Mouse (Mus musculus): Measurements from ENCODE around the gene Nmrk1.
A peak's percentile ranks its signal among the peaks of the same experiment; 100 is the strongest.
"Not testable (repeated sequence)": the region's sequence is repeated elsewhere in the genome, so short reads cannot be mapped to it uniquely, and the experiment has no call there.

Gene Nmrk1

DNA sequence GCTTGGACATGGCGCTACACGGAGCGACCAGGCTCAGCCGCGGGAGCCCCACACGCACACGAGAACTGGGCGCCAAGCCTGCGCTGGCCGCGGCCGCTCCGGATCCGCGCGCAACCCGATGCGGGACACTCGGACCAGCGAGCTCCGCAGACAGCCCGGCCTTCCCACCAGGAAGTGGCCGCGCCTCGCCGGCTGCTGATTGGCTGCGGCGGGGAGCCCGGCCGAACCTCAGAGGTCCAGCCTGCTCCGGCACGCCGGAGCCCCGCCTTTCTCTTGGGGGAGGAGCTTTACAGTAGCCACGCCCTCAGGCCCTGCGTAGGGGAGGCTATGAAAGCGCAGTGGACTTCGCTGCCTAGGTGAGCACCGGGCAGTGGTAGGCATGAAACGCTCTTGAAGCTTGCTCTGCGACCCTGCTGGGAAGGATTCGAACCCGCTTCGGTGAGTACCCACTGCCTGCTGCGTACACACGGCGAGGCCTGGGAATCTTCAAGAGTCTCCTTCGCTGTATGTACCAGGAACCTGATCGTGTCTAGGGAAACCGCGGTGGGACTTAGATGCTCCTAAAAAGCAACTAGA lies at the start of gene Nmrk1, which contains the start of gene Ostf1:
Gene Nmrk1, plus strand, starts transcription at position 307 of the 576 bp plus-strand sequence.
Gene Ostf1, minus strand, starts transcription at position 180 of the 576 bp plus-strand sequence.
- peak; percentile 86 for DNase-seq (ENCODE audit: low spot score)

DNA sequence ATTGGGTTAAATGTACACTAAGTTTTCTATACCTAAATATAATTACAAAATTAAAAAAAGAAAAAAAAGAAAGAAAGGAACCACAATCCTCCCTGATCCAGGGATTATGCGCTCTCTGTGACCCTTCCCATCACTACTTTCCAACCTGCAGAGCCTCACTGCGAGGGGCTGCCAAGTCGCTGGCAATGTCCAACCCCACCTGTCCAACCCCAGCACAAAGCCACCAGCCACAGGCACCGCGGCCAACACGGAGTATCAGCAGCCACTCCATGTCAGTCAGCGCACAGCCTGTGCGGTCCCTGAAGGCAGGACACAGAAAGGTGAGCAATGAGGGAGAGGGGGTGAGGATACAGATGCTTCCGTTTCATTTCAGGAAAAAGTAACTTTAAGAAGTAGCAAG lies 49.5 kb upstream of the Nmrk1 start:
- DNase-seq (ENCODE audit: low spot score): no peak

DNA sequence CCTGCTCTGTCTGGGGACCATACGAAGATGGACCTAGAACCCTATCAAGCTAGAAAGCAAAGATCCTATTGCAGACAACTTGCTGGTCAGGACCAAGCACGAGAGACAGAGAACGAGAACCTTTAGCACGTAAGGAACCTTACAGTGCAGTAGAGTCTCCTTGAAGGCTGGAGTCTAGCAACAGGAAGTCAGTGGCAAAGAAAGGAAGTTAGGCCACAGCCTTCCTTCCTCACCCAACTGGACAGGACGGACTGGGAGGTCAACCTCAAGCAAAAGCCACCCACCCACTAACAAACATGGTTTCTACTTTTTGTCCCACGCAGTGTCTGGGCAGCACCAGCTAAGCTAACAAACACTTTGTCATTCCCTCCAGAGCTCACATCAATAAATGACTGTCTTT lies 48.9 kb upstream of the Nmrk1 start:
- no peak for DNase-seq (ENCODE audit: low spot score)

DNA sequence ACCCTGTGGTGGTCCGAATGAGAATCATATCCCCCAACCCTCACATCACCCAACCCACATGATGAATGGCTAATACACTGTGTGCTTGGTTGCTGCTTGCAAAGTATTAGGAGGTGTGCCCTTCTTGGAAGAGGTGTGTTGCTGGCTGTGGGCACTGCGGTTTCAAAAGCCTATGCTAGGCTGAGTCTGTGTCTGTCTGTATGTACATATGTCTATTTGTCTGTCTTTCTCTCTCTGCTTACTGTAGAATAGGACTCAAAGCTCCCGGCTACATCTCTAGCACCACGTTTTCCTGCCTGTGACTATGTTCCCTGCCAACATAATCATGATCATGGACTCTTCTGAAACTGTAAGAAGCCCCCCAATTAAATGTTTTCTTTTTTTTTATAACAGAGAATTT lies 48.0 kb upstream of the Nmrk1 start:
- no peak for DNase-seq (ENCODE audit: low spot score)

DNA sequence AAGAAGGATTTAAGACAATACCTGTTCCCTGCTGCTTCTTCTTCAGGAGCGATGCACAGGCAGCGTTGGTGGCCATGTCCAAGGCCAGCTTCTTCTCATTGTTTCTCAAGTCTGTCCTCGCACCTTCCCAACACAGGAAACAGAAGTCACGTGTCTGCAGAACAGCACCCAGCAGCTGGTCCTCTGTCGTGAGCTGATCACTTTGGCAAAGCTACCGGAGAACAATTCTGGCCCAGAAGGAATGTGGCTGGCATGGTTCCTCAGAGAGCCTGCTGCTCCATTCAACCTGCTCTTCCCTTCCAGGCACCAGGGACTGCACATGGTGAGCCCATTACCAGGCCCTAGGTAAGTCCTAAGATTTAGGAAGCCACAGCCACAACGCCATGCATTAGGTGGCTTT lies 47.1 kb upstream of the Nmrk1 start:
- DNase-seq (ENCODE audit: low spot score): no peak

DNA sequence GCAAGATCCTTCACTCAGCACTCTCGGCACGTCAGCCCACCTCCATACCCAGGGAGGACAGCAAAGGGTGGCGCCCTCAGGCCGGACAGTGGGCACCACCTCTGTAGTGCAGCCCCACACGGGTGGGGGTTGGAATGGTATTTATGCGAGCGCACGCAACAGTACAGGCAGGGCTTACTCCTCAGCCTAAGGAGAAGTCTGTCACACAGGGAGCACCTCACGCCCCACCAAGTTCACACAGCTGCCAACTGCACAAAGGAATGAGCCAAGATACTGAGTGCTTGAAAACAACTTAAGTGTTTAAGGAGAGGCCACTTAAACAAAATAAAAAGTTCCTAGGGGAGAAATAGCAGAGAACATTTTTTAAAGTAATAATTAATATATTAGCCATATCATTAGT lies 44.6 kb upstream of the Nmrk1 start:
- no peak for DNase-seq (ENCODE audit: low spot score)

DNA sequence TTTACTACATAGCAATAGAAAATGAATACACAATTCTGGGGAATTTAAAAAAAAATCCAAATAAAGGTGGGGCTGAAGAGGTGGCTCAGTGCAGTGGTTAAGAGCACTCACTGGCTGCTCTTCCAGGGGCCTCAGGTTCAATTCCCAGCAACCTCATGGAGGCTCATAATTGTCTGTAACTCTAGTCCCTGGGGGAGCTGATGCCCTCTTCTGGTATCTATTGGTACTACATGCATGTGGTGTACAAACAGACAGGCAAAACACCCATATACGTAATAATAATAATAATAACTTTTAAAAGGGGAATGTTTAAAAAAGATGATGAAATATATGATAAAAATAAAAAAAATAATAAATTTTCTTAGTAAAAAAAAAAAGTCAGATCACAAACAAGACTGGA lies 43.5 kb upstream of the Nmrk1 start:
- no peak for DNase-seq (ENCODE audit: low spot score)

DNA sequence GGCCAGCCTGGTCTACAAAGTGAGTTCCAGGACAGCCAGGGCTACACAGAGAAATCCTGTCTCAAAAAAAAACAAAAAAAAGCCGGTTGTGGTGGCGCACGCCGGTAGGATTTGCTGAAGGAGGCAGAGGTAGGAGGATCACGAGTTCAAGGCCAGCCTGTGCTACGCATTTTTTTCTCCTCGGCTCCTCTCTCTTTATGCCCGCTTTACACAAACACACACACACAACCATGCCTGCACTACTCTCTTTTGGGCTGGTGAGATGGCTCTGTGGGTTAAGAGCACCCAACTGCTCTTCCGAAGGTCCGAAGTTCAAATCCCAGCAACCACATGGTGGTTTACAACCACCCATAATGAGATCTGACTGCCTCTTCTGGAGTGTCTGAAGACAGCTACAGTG lies 42.9 kb upstream of the Nmrk1 start:
- not testable (repeated sequence) for DNase-seq (ENCODE audit: low spot score)

DNA sequence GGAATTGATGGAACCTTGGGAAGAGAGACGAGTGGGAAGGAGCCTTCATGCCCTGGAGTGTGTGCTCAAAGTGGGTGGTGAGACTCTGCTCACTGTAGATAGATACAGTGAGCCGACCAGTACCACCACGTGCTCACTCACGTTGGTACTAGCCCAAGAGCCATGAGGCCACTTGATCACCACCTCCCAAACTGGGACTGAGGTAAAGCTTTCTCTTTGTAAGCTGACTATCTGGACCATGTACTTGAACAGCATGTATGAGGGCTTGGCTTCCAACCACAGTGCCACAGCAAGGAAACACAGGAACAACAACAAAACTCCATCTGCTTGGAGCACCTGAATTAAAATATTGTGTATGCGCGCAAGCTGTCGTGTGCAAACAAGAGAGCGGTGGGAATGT lies 42.5 kb upstream of the Nmrk1 start:
- no peak for DNase-seq (ENCODE audit: low spot score)

DNA sequence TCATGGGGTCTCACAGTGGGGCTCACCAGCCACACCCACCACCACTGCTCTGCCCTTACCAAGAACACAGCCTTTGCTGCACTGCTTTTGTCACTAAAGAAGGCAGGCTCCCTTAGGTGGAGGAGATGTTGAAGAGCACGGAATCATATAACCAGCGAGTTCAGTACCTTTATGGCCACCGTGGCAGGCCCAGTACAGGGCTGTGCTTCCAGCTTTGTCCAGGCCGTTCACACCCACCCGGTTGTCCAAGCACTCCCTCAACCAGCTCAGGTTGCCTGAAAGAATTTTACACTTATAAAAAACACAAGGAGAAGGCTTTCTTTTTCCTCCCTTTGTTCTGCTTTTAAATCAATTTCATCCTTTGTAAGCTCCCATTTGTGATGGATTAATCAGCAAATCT lies 41.5 kb upstream of the Nmrk1 start:
- DNase-seq (ENCODE audit: low spot score): no peak

DNA sequence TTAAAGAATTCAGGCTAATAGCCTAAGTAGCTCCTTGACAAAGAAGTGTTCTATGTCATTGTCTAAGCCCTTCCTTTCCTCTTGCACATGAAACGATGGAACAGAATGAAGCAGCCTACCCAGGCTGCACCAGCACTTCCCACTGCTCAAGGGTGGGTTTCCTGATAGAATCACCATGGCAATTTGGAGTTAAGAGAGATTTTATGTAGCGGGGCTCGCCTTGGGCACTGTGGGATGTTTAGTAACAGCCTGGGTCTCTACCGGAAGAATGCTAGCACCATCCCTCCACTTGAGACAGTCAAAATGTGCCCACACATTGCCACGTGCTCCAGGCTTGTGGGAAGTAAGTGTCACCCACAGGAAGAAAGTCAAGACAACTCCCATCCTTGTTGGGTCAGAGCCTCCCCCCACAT lies 40.8 kb upstream of the Nmrk1 start:
- no peak for DNase-seq (ENCODE audit: low spot score)

DNA sequence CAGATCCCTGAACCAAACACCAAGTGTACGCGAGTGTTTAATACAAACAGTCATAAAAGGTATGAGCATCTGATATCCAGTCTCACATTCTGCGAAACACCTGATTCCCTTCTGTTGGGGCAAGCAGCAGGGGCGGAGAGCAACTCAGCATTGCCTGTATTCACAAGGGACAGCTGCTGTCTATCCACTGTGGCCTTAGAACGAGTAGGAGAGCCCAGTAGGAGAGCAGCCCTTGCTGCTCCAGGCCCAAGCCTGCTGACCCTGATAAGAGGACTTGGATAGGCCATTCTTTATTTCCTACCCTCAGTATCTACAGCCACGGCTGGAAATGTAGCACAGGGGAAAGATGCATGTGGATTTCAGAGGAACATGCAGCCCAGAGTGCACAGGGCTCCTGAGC lies 38.8 kb upstream of the Nmrk1 start:
- DNase-seq (ENCODE audit: low spot score): no peak

DNA sequence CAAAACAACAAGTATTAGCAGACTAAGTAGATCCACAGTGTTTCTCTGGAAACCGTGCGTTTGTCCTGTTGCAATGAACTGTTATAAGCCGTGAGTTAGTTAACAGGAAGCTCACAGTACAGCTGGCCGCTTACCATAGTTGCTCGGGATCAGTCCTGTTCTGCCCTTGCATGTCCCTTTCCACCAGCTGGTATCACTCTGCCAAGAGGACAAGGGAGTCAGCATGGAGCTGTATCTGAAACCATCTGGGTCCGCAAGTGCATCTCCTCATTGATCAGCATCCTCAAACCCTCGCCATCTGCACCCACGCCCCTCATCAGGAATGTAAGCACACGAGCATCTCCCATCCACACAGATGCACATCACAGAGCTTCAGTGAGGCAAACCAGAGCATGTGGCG lies 38.0 kb upstream of the Nmrk1 start:
- no peak for DNase-seq (ENCODE audit: low spot score)

DNA sequence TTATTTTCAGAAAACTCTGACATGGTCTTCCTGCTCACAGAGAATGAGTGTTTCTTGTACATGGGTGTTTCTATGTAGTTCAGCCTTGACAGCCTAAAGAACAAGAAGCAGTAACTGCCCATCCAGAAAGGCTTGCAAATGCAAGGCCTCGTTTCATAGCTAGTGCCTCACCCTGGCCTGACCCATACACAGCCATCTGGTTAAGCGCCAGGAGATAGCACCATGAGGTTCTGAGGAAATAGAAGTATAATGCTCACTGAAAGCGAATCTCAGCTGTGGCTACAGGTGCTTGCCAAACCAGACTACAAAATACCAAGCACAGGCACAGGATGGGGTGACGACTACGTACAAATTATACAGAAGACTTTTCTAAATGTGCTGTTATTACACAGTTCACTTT lies 34.9 kb upstream of the Nmrk1 start:
- DNase-seq (ENCODE audit: low spot score): no peak

DNA sequence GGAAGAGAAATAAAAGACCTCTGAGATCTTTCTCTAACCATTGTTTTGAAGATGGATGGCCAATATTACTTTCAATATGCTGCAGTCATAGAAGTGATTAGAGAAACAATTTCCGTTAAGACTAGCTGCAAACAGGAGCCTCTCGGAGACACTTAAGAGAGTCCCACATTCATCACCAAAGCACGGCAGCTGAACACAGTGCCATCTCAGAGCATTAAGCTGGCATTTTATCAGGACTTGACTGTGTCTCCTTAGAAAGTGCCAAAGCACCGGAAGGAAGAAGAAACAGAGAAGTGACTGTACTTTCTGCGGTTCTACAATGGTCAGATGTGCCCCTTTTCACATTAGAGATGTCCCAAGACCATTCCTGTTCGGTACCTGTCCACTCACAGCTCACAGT lies 34.0 kb upstream of the Nmrk1 start:
- DNase-seq (ENCODE audit: low spot score): no peak

DNA sequence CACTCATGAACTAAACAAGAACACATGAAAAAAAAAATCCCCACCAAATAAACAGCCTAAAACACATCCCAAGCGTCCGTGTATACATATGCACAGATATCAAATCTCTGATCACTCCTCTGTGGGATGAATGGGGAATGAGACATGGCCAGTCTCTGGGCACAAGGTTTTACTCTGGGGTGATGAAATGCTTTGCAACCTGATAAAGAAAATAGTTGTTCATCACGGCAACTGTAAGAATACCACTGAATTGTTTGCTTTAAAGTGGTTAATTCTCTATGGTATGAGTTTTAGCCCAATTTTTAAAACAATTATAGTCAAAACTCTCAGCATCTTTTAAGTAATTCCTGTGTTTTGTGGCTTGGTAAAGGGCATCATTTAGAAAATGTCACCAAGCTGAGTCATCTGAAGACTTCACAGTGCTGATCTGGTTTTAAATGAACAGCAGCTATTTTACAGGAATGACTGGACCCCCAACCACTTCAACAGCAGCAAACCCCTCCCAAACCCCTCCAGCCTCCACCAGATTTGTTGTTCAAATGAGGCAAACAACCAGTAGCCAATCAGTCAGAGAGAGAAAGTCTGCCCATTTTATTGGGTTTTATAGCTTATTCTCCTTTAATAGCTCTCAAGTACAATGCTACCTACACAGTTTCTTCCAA lies 33.4 kb upstream of the Nmrk1 start:
- DNase-seq (ENCODE audit: low spot score): no peak

DNA sequence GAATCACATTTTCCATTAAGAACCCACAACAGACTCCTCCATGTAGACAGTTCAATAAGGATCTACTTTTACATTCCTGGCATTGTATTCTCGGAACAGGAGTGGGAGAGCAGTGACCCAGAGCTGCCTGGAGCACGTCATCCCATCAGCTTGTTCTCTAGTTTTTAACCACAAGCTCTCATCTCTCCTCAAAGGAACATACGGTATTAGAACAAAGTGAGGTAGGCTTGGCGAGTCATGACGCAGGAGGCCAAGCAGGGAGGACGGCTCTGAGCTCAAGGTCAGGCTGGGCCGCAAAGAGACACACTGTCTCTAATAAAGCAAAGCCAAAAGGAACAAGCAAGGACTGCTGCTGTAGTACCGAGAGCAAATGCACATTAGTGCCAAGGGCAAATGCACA lies 32.7 kb upstream of the Nmrk1 start:
- DNase-seq (ENCODE audit: low spot score): no peak

DNA sequence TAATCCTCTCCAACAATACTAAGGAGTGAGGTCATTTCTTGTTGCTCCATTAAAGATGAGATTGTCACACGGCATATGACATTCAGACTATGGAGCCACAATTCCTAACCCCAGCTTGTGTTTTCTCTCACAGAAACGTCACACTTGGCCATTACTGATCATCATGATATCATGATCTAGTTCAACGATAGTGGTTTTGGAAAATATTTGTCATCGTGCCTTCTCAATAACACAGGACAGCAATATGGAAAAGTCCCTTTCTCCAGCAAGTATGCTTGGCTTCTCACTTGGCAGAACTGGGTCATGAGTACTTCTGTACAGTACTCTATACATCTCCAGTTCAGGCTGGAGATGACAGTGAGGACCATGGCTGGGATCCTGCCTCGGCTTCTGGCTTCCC lies 32.1 kb upstream of the Nmrk1 start:
- no peak for DNase-seq (ENCODE audit: low spot score)

DNA sequence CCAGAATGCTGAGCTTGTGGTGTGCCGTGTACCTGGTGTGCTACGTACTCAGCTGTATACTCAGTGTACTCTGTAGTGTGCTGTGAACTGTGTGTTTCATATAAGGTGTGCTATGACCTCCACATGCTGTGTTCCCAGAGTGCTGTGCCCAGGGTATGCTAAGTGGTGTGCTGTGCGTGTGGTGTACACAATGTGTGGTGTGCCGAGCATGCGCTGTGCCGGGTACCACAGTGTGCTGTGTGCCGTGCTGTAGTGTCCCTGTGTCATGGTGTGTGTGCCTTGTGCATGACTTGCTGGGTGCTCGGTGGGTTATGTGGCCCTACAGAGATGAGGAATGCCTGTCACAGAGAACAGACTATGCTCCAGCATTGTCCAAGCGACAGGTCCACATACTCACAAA lies 31.1 kb upstream of the Nmrk1 start:
- DNase-seq (ENCODE audit: low spot score): no peak

DNA sequence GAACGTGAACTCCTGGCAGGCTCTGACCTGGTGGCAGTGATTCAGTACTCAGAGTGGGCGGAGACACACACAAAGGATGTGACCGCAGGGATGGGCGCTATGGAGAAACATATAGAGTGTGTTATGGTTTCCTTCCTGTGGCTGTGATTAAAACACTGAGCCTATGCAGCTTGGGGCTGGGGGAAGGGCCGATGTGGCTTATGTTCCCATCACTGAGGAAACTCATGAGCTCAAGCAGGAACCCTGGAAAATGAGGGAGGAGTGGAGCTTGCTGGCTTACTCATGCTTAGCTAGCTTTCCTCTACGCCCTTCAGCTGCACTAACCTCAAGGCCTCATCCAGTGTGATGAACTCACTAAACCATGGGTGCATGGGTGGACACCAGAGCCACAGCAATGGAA lies 28.7 kb upstream of the Nmrk1 start:
- no peak for DNase-seq (ENCODE audit: low spot score)

DNA sequence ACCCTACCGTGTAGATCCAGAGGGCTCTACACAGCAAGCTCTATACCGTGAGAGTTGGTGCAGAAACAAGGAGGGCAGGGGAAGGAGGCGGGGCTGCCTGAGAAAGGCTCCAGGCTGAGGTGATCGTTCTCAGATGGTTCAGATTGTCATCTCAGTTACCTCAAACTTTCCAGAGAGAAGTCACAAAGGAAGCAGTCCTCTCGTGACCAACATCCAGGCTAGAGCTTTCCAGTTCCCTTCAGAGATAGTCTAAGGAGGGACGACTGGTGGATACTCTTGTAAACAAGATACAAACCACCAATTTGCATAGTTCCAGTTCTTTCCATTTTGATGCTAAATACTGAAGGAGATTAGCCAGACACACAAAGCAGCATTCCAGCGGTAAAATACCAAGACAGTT lies 23.8 kb upstream of the Nmrk1 start:
- DNase-seq (ENCODE audit: low spot score): no peak

DNA sequence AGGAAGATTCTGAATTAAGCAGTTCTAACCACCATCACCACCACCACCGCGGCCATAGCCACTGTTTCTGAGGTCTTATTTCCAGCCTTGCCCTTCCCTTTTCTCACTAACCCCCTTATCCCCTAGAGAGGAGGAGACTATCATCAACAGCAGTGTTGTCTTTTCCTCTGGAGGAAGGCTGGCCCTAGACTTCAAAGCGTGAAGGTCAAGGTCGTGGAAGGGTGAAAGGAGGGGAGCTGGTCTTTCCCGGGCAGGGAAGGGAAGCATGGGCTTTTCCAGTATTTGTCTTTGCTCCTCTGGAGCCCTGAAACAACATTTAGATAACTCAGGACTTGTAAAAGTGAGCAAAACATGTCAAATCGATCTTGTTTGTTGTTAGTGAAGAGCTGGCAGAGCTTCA lies 22.8 kb upstream of the Nmrk1 start:
- no peak for DNase-seq (ENCODE audit: low spot score)

DNA sequence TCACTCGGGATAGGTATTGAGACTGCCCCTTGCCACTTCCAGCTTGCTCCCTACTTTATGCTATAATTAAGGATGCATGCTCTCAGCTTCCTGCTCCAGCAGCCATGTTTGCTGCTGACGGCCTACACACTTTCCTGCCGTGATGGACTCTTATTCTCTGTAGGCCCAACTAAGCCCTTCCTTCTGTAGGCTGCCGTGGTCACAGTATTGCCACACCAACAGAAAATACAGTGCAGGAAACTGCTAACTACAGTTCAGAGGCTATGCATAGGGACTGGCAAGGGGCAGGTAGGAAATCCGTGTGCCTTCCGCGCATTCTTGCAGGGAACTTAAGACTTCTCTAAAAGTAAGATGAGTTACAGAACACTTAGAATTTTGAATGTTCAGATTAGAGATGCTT lies 17.4 kb upstream of the Nmrk1 start:
- DNase-seq (ENCODE audit: low spot score): no peak

DNA sequence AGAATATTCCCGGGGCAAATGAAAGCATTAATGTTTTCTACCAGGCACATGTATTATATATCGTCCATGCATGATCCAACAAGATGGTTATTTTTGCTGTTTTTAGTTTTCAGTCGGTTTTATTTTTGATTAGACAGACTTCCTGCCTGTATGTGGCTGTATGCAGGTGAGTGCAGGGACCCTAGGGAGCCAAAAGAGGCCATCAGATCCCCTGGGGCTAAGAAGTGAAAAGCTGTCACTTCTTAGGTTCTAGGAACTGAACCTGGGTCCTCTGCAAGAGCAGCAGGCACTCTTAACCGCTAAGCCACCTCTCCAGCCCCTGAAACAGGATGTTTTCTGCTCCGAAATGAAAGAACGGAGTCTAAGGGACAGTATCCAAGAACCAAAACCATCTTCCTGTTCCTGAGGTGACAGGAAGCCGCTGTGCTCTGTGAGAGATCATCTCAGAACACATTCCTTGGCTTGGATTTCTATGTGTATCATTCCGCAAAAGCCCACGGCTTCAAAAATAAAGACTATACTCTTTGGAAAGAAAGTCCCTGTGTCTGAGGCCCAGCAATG lies 16.0 kb upstream of the Nmrk1 start:
- DNase-seq (ENCODE audit: low spot score): no peak
